Mouse (Mus musculus) embryonic facial prominence, embryonic 13.5 days (tissue): ENCODE data around the gene Fxr2. TPM values are rescaled to one million over a fixed set of nuclear protein-coding genes. Genes with fewer than 3 reads are reported as not detected.

ENCODE experiments used
- ATAC-seq: fragments of 200-750 bp; cut with Nextera tagmentation; 2 replicates; pipeline ENCODE4 v1.8.0; 2017; ENCODE audit warnings: low read depth; ENCODE audit not compliant: insufficient number of reproducible peaks, insufficient read depth, low FRiP score, low TSS enrichment
- H3K27ac ChIP-seq: fragments of 300-500 bp; sonication (generic); 2 replicates; pipeline ENCODE4 v1.5.1; 2015; ENCODE audit warnings: moderate library complexity, mild to moderate bottlenecking, inconsistent platforms
- H3K27me3 ChIP-seq: fragments of 300-500 bp; sonication (generic); 2 replicates; pipeline ENCODE4 v1.6.1; 2015; ENCODE audit warnings: mild to moderate bottlenecking, inconsistent platforms
- H3K36me3 ChIP-seq: fragments of 300-500 bp; sonication (generic); 2 replicates; pipeline ENCODE4 v1.6.1; 2015; ENCODE audit warnings: mild to moderate bottlenecking, inconsistent platforms
- H3K4me1 ChIP-seq: fragments of 300-500 bp; sonication (generic); 2 replicates; pipeline ENCODE4 v1.6.1; 2015; ENCODE audit warnings: inconsistent platforms
- H3K4me2 ChIP-seq: fragments of 300-500 bp; sonication (generic); 2 replicates; pipeline ENCODE4 v1.6.1; 2015; ENCODE audit warnings: moderate library complexity, mild to moderate bottlenecking, inconsistent platforms
- H3K4me3 ChIP-seq: fragments of 300-500 bp; sonication (generic); 2 replicates; pipeline ENCODE4 v1.5.1; 2015; ENCODE audit warnings: mild to moderate bottlenecking, inconsistent platforms
- H3K9ac ChIP-seq: fragments of 300-500 bp; sonication (generic); 2 replicates; pipeline ENCODE4 v1.6.1; 2015; ENCODE audit warnings: mild to moderate bottlenecking, inconsistent platforms
- H3K9me3 ChIP-seq: fragments of 300-500 bp; sonication (generic); 2 replicates; pipeline ENCODE4 v1.6.1; 2016; ENCODE audit warnings: inconsistent platforms
- WGBS: fragments of 180-500 bp; shearing (Covaris S2); methylation state at CpG from one replicate; pipeline ENCODE4 v1.1.7; 2015; ENCODE audit warnings: mixed read lengths; 5-methylcytosine and 5-hydroxymethylcytosine counted together
- polyA plus RNA-seq: library from polyadenylated mRNA; unstranded; fragments of >200 nt; fragmentation: Nextera tagmentation; extraction: Ambion mirVana; gene quantifications from 2 replicates; pipeline ENCODE4 v1.2.1, GENCODE M21; 2015

Fxr2 gene
- polyA plus RNA-seq, 1 experiment from 2014 or later = 44.1 TPM

DNA sequence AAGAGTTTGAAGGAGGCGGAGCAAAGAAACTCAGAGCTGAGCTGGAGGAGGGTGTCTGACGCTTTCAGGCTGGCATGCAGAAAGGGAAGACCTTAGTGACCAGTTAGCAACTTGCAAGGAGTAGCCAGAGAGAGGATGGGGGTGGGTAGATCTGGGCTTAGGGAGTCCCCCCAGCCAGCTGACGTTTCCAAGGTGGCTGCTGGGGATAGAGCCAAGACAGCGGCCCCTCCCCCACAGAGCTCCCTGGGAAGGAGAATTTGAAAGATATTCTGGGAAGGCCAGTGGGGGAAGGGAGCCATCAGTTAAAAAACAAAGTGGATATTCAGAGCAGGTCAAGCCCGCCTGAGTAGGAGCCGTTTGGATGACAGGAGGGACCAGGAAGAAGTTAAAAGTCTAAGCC is 32.7 kb upstream of the Fxr2 start:
- Histone ChIP-seq H3K27me3 (peaks cover 23% of the 10 kb centered on the region), H3K36me3 (peaks cover 13% of the 10 kb centered on the region), H3K27ac (peak overlapping the region; percentile 49; the same call in 1 of the 2 replicates), H3K9ac (peak overlapping the region; percentile 55), H3K9me3 (no peaks in the 10 kb centered on the region), H3K4me2 (peak overlapping the region; percentile 29), H3K4me1 (peaks cover 32% of the 10 kb centered on the region), H3K4me3 (peak overlapping the region; percentile 3; the same call in 1 of the 2 replicates)
- no peak for ATAC-seq
- 13% methylated on average over 6 of the region's 6 CpGs for WGBS

- WGBS = 73% methylated on average over 3 of the region's 3 CpGs
- no peak overlapping the region for H3K9ac ChIP-seq
- H3K4me3 ChIP-seq = no peak overlapping the region
- H3K36me3 ChIP-seq = 0 out of 2 replicates have a peak, but pooled peaks cover 5% of the 10 kb centered on the region
- no peak overlapping the region for H3K27ac ChIP-seq
- peaks cover 41% of the 10 kb centered on the region for H3K4me1 ChIP-seq
- no peaks in the 10 kb centered on the region for H3K9me3 ChIP-seq
- H3K27me3 ChIP-seq = peaks cover 26% of the 10 kb centered on the region
- ATAC-seq = no peak
- H3K4me2 ChIP-seq = no peak overlapping the region
These were observed 31.0 kb upstream of the Fxr2 start for GRCm38 (mm10) chr11:69601768-69602167.

- ATAC-seq = no peak
- 72% methylated on average over 8 of the region's 8 CpGs for WGBS
- H3K4me2 ChIP-seq = peak overlapping the region; percentile 100; the same call in 1 of the 2 replicates
- H3K4me3 ChIP-seq = no peak overlapping the region
- no peak overlapping the region for H3K27ac ChIP-seq
- H3K9ac ChIP-seq = no peak overlapping the region
- peaks cover 26% of the 10 kb centered on the region for H3K27me3 ChIP-seq
- H3K9me3 ChIP-seq = no peaks in the 10 kb centered on the region
- 0 out of 2 replicates have a peak, but pooled peaks cover 5% of the 10 kb centered on the region for H3K36me3 ChIP-seq
- H3K4me1 ChIP-seq = peaks cover 41% of the 10 kb centered on the region
These were observed 29.3 kb upstream of the Fxr2 start for GRCm38 (mm10) chr11:69603516-69603915.

DNA sequence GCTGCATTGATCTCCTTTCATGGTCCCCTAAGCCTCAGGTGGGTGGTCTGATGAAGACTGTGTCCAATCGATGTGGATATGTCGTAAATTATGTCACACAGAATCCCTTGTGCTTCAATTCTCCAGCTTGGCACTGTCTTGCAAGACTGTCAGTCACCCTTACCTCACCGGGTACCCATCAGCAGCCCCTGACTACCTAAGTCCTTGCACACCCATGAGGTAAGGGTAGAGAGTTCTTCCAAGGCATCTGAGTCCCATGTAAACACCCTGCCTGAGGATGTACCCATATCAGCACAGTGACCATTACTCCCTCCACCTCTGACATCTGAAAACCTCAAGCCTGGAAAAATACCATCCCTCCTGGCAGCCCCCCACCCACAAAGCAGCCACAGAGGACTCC is 28.4 kb upstream of the Fxr2 start:
- Histone ChIP-seq H3K4me3 (peak overlapping the region; percentile 62), H3K4me1 (peaks cover 39% of the 10 kb centered on the region), H3K9ac (peak overlapping the region; percentile 82), H3K27ac (no peak overlapping the region), H3K36me3 (0 out of 2 replicates have a peak, but pooled peaks cover 5% of the 10 kb centered on the region), H3K27me3 (peaks cover 26% of the 10 kb centered on the region), H3K4me2 (peak overlapping the region; percentile 100), H3K9me3 (no peaks in the 10 kb centered on the region)
- 56% methylated on average over 3 of the region's 3 CpGs for WGBS
- peak; percentile 22; the same call in 1 of the 2 replicates for ATAC-seq

- H3K36me3 ChIP-seq = 0 out of 2 replicates have a peak, but pooled peaks cover 5% of the 10 kb centered on the region
- H3K9me3 ChIP-seq = no peaks in the 10 kb centered on the region
- under 1% methylated on average over 66 of the region's 73 CpGs for WGBS
- peak overlapping the region; percentile 82 for H3K9ac ChIP-seq
- H3K4me1 ChIP-seq = peaks cover 33% of the 10 kb centered on the region
- peak overlapping the region; percentile 100 for H3K4me2 ChIP-seq
- peak; percentile 12; the same call in 1 of the 2 replicates for ATAC-seq
- H3K27me3 ChIP-seq = peaks cover 26% of the 10 kb centered on the region
- H3K27ac ChIP-seq = peak overlapping the region; percentile 39; the same call in 1 of the 2 replicates
- peak overlapping the region; percentile 62 for H3K4me3 ChIP-seq
These were observed 27.8 kb upstream of the Fxr2 start for GRCm38 (mm10) chr11:69604795-69605664.

GRCm38 (mm10) chr11:69605726-69606490 is 26.9 kb upstream of the Fxr2 start, which contains the start of gene Atp1b2:
TSS of gene Atp1b2 (minus strand) at chr11:69605942.
- H3K4me2 ChIP-seq = peak within 1 kb of the TSS; percentile 100
- H3K27me3 ChIP-seq = peaks cover 26% of the 10 kb centered on the region
- peak within 1 kb of the TSS; percentile 60 for H3K27ac ChIP-seq
- peaks cover 24% of the 10 kb centered on the region for H3K4me1 ChIP-seq
- 2% methylated on average over 32 of the region's 32 CpGs for WGBS
- no peaks in the 10 kb centered on the region for H3K9me3 ChIP-seq
- 0 out of 2 replicates have a peak, but pooled peaks cover 5% of the 10 kb centered on the region for H3K36me3 ChIP-seq
- ATAC-seq = peak; percentile 86
- H3K4me3 ChIP-seq = peak within 1 kb of the TSS; percentile 62
- peak within 1 kb of the TSS; percentile 82 for H3K9ac ChIP-seq

GRCm38 (mm10) chr11:69606491-69606795 is 26.3 kb upstream of the Fxr2 start:
- 47% methylated on average over 2 of the region's 2 CpGs for WGBS
- H3K4me1 ChIP-seq = peaks cover 24% of the 10 kb centered on the region
- no peaks in the 10 kb centered on the region for H3K9me3 ChIP-seq
- H3K36me3 ChIP-seq = 0 out of 2 replicates have a peak, but pooled peaks cover 3% of the 10 kb centered on the region
- H3K27me3 ChIP-seq = peaks cover 26% of the 10 kb centered on the region
- peak overlapping the region; percentile 62 for H3K4me3 ChIP-seq
- H3K9ac ChIP-seq = peak overlapping the region; percentile 82
- ATAC-seq = no peak
- peak overlapping the region; percentile 100 for H3K4me2 ChIP-seq
- peak overlapping the region; percentile 60 for H3K27ac ChIP-seq

DNA sequence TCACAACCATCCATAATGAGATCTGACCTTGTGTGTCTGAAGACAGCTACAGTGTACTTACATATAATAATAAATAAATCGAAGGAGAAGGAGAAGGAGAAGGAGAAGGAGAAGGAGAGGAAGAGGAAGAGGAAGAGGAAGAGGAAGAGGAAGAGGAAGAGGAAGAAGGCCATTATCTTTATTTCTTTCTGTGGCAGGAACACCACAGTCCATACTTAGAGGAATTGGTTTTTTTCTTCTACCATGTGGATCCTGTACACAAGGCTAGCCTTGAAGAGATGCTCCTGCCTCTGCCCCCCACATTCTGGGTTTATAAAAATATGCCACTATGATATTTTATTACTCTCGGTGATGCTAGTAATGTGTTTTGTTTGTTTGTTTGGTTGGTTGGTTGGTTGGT is 26.0 kb upstream of the Fxr2 start:
- H3K9me3 ChIP-seq = no peaks in the 10 kb centered on the region
- no peak overlapping the region for H3K4me3 ChIP-seq
- no peak for ATAC-seq

GRCm38 (mm10) chr11:69608525-69608924 is 24.3 kb upstream of the Fxr2 start:
- H3K27ac ChIP-seq = no peak overlapping the region
- 94% methylated on average over 3 of the region's 3 CpGs for WGBS
- no peak overlapping the region for H3K9ac ChIP-seq
- peaks cover 22% of the 10 kb centered on the region for H3K4me1 ChIP-seq
- no peak overlapping the region for H3K4me2 ChIP-seq
- no peaks in the 10 kb centered on the region for H3K9me3 ChIP-seq
- H3K4me3 ChIP-seq = no peak overlapping the region
- H3K27me3 ChIP-seq = peaks cover 19% of the 10 kb centered on the region
- H3K36me3 ChIP-seq = no peaks in the 10 kb centered on the region
- no peak for ATAC-seq

More for the DNA sequence above, 26.0 kb upstream of the Fxr2 start:
- no peak overlapping the region for H3K9ac ChIP-seq
- H3K4me1 ChIP-seq = peaks cover 22% of the 10 kb centered on the region
- H3K27me3 ChIP-seq = peaks cover 26% of the 10 kb centered on the region
- no peaks in the 10 kb centered on the region for H3K36me3 ChIP-seq
- WGBS = 84% methylated on average over 2 of the region's 2 CpGs
- no peak overlapping the region for H3K27ac ChIP-seq
- no peak overlapping the region for H3K4me2 ChIP-seq

- Histone ChIP-seq H3K27me3 (peaks cover 10% of the 10 kb centered on the region), H3K4me2 (no peak overlapping the region), H3K9ac (no peak overlapping the region), H3K27ac (no peak overlapping the region), H3K9me3 (no peaks in the 10 kb centered on the region), H3K4me3 (no peak overlapping the region), H3K36me3 (no peaks in the 10 kb centered on the region), H3K4me1 (peaks cover 18% of the 10 kb centered on the region)
- ATAC-seq = no peak
- 59% methylated on average over 7 of the region's 7 CpGs for WGBS
These were observed 23.4 kb upstream of the Fxr2 start for GRCm38 (mm10) chr11:69609416-69609815.

DNA sequence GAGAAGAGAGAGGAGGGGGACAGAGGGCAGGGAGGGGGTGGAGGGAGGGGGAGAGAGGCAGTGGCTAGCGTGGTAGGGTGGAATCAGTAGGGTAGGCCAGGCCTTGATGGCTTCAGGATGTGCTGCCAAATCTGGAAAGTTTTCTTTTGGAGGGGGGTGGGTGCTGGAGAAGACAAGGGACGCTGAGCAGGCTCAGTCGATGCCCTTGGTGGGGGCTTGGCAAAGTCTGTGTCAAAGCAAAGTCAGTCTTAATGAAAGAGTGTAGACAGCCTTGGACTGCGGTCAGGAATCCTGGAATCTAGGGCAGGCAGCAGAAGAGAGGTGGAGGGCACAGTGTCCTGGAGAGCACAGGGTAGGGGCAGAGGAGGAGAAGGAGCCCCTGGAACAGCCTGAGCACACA is 21.9 kb upstream of the Fxr2 start:
- H3K27ac ChIP-seq = no peak overlapping the region
- no peak overlapping the region for H3K9ac ChIP-seq
- no peaks in the 10 kb centered on the region for H3K9me3 ChIP-seq
- ATAC-seq = no peak
- WGBS = 56% methylated on average over 4 of the region's 4 CpGs
- peaks cover 8% of the 10 kb centered on the region for H3K4me1 ChIP-seq
- no peak overlapping the region; the same call in 1 of the 2 replicates for H3K4me2 ChIP-seq
- no peaks in the 10 kb centered on the region for H3K36me3 ChIP-seq
- no peak overlapping the region for H3K4me3 ChIP-seq
- H3K27me3 ChIP-seq = no peaks in the 10 kb centered on the region
